Mouse (Mus musculus) myocyte (in vitro differentiated cells): ENCODE measurements around the gene Pak1. TPM values are rescaled to one million over a fixed set of nuclear protein-coding genes. Genes with fewer than 3 reads are reported as not detected.

Experiments
- H3K27me3 ChIP-seq: one replicate; pipeline ENCODE4 v1.6.1; 2011; ENCODE audit not compliant: control insufficient read depth, insufficient read depth, insufficient read length
- H3K36me3 ChIP-seq: one replicate; pipeline ENCODE4 v1.6.1; 2011; ENCODE audit not compliant: control insufficient read depth, insufficient read depth
- H3K4me2 ChIP-seq: one replicate; pipeline ENCODE4 v1.6.1; 2011; ENCODE audit warnings: low read depth, control low read depth
- H3K4me3 ChIP-seq: one replicate; pipeline ENCODE4 v1.5.1; 2011; ENCODE audit warnings: mild to moderate bottlenecking, control low read depth, moderate library complexity
- H3K79me2 ChIP-seq: one replicate; pipeline ENCODE4 v1.6.1; 2011; ENCODE audit not compliant: control insufficient read depth, insufficient read depth
- H3ac ChIP-seq: one replicate; pipeline ENCODE4 v1.6.1; 2011; ENCODE audit not compliant: control insufficient read depth, insufficient read length
- CEBPB ChIP-seq: IDR thresholded peaks from 2 replicates; pipeline ENCODE4 v1.6.1; 2011; ENCODE audit warnings: mild to moderate bottlenecking, moderate library complexity; ENCODE audit not compliant: poor library complexity, insufficient read depth, severe bottlenecking
- E2F4 ChIP-seq: IDR thresholded peaks from one replicate; pipeline ENCODE4 v1.6.1; 2011; ENCODE audit warnings: mild to moderate bottlenecking, control low read depth, moderate library complexity; ENCODE audit not compliant: insufficient read depth
- MAX ChIP-seq: IDR thresholded peaks from one replicate; pipeline ENCODE4 v1.6.1; 2011; ENCODE audit warnings: low read depth, mild to moderate bottlenecking, control low read depth
- MYOD1 ChIP-seq, 3 experiments: IDR thresholded peaks; one replicate each; pipeline ENCODE4 v1.6.1; 2011; ENCODE audit warnings: control low read depth in 2 of 3, low read depth in 2 of 3, mild to moderate bottlenecking in 2 of 3, moderate library complexity in 1 of 3; ENCODE audit not compliant: insufficient read length in 2 of 3, control insufficient read depth in 1 of 3
- MYOG ChIP-seq, 3 experiments: IDR thresholded peaks; one replicate each; pipeline ENCODE4 v1.6.1; 2011; ENCODE audit warnings: control low read depth in 2 of 3, low read depth in 2 of 3, mild to moderate bottlenecking in 2 of 3; ENCODE audit not compliant: insufficient read length in 2 of 3, control insufficient read depth in 1 of 3, insufficient read depth in 1 of 3
- POLR2A ChIP-seq: IDR thresholded peaks from one replicate; pipeline ENCODE4 v1.6.1; 2011; ENCODE audit warnings: low read depth, mild to moderate bottlenecking, control low read depth, moderate library complexity; ENCODE audit not compliant: insufficient read length
- POLR2AphosphoS2 ChIP-seq: IDR thresholded peaks from one replicate; pipeline ENCODE4 v1.6.1; 2011; ENCODE audit warnings: low read depth, control low read depth; ENCODE audit not compliant: insufficient read length
- REST ChIP-seq: IDR thresholded peaks from one replicate; pipeline ENCODE4 v1.6.1; 2011; ENCODE audit warnings: mild to moderate bottlenecking, control low read depth, moderate library complexity; ENCODE audit not compliant: insufficient read depth, insufficient read length
- SRF ChIP-seq: IDR thresholded peaks from one replicate; pipeline ENCODE4 v1.6.1; 2011; ENCODE audit warnings: low read depth; ENCODE audit not compliant: control insufficient read depth, insufficient read length
- TCF12 ChIP-seq: IDR thresholded peaks from one replicate; pipeline ENCODE4 v1.6.1; 2011; ENCODE audit warnings: mild to moderate bottlenecking, control low read depth; ENCODE audit not compliant: poor library complexity, insufficient read depth, severe bottlenecking
- TCF3 ChIP-seq: IDR thresholded peaks from one replicate; pipeline ENCODE4 v1.6.1; 2011; ENCODE audit warnings: low read depth, control low read depth; ENCODE audit not compliant: insufficient read length
- USF1 ChIP-seq: IDR thresholded peaks from one replicate; pipeline ENCODE4 v1.6.1; 2011; ENCODE audit warnings: low read depth, mild to moderate bottlenecking, control low read depth, moderate library complexity
- polyA plus RNA-seq: library from polyadenylated mRNA; unstranded; fragments of >200 nt; fragmentation: generic; extraction: Trizol; gene quantifications from one replicate; pipeline ENCODE4 v1.2.1, GENCODE M21; 2012; ENCODE audit warnings: missing spikeins

Gene Pak1
- polyA plus RNA-seq, 1 experiment, result 33.2 TPM

- H3K27me3 ChIP-seq, result no peaks in the 10 kb centered on the region
Observed at GRCm38 (mm10) chr7:97790272-97790671, 1.9 kb downstream of the Pak1 start.

GRCm38 (mm10) chr7:97792324-97792723 is 4.0 kb downstream of the Pak1 start:
- no peak overlapping the region for H3ac ChIP-seq
- no peak for TF ChIP-seq E2F4
- TF ChIP-seq USF1, result no peak
- peak in 1 of 3 experiments; percentile 23 for TF ChIP-seq MYOD1 (IDR thresholded peaks at IDR 0.05; ENCODE audit: control insufficient read depth in 1 of 3, insufficient read length in 2 of 3, low read depth in 2 of 3)
- H3K4me2 ChIP-seq, result peak overlapping the region; percentile 91
- H3K79me2 ChIP-seq, result peaks cover 57% of the 10 kb centered on the region
- no peaks in the 10 kb centered on the region for H3K36me3 ChIP-seq
- H3K27me3 ChIP-seq, result no peaks in the 10 kb centered on the region
- no peak overlapping the region for H3K4me3 ChIP-seq

More at GRCm38 (mm10) chr7:97790272-97790671, 1.9 kb downstream of the Pak1 start:
- H3ac ChIP-seq, result no peak overlapping the region
- H3K4me2 ChIP-seq, result peak overlapping the region; percentile 91
- TF ChIP-seq POLR2AphosphoS2 (no peak), CEBPB (no peak), REST (no peak), SRF (no peak), TCF3 (no peak), MYOG (IDR thresholded peaks at IDR 0.05; ENCODE audit: control insufficient read depth in 1 of 3, insufficient read depth in 1 of 3, insufficient read length in 2 of 3, low read depth in 2 of 3) (no peak), USF1 (no peak), TCF12 (no peak), MAX (no peak), POLR2A (no peak), MYOD1 (IDR thresholded peaks at IDR 0.05; ENCODE audit: control insufficient read depth in 1 of 3, insufficient read length in 2 of 3, low read depth in 2 of 3) (no peak), E2F4 (no peak)
- peak overlapping the region; percentile 45 for H3K4me3 ChIP-seq
- no peaks in the 10 kb centered on the region for H3K36me3 ChIP-seq
- peaks cover 53% of the 10 kb centered on the region for H3K79me2 ChIP-seq

- H3K36me3 ChIP-seq, result no peaks in the 10 kb centered on the region
- TF ChIP-seq TCF3 (no peak), MYOG (IDR thresholded peaks at IDR 0.05; ENCODE audit: control insufficient read depth in 1 of 3, insufficient read depth in 1 of 3, insufficient read length in 2 of 3, low read depth in 2 of 3) (no peak), MAX (no peak), POLR2AphosphoS2 (no peak)
- H3ac ChIP-seq, result no peak overlapping the region
- no peaks in the 10 kb centered on the region for H3K27me3 ChIP-seq
- no peak overlapping the region for H3K4me3 ChIP-seq
- peaks cover 85% of the 10 kb centered on the region for H3K79me2 ChIP-seq
- no peak overlapping the region for H3K4me2 ChIP-seq
Observed at GRCm38 (mm10) chr7:97803116-97803515, 14.8 kb downstream of the Pak1 start.

GRCm38 (mm10) chr7:97804245-97805066 is 16.1 kb downstream of the Pak1 start:
- TF ChIP-seq CEBPB (no peak), USF1 (no peak), TCF12 (no peak), TCF3 (no peak), MAX (no peak), E2F4 (no peak), REST (no peak), MYOG (IDR thresholded peaks at IDR 0.05; ENCODE audit: control insufficient read depth in 1 of 3, insufficient read depth in 1 of 3, insufficient read length in 2 of 3, low read depth in 2 of 3) (no peak), MYOD1 (IDR thresholded peaks at IDR 0.05; ENCODE audit: control insufficient read depth in 1 of 3, insufficient read length in 2 of 3, low read depth in 2 of 3) (no peak), SRF (no peak), POLR2A (no peak), POLR2AphosphoS2 (no peak)
- Histone ChIP-seq H3ac (no peak overlapping the region), H3K4me2 (no peak overlapping the region), H3K79me2 (peaks cover 86% of the 10 kb centered on the region), H3K27me3 (no peaks in the 10 kb centered on the region), H3K36me3 (no peaks in the 10 kb centered on the region), H3K4me3 (no peak overlapping the region)

- H3K79me2 ChIP-seq, result peaks cover 85% of the 10 kb centered on the region
- H3K27me3 ChIP-seq, result no peaks in the 10 kb centered on the region
- no peak overlapping the region for H3K4me3 ChIP-seq
- no peak overlapping the region for H3ac ChIP-seq
- no peaks in the 10 kb centered on the region for H3K36me3 ChIP-seq
- H3K4me2 ChIP-seq, result no peak overlapping the region
- TF ChIP-seq SRF (no peak), E2F4 (no peak), MYOD1 (IDR thresholded peaks at IDR 0.05; ENCODE audit: control insufficient read depth in 1 of 3, insufficient read length in 2 of 3, low read depth in 2 of 3) (no peak), POLR2AphosphoS2 (no peak), MAX (no peak), REST (no peak), CEBPB (no peak), MYOG (IDR thresholded peaks at IDR 0.05; ENCODE audit: control insufficient read depth in 1 of 3, insufficient read depth in 1 of 3, insufficient read length in 2 of 3, low read depth in 2 of 3) (no peak), TCF3 (no peak), USF1 (no peak), TCF12 (no peak), POLR2A (no peak)
Observed at GRCm38 (mm10) chr7:97805067-97805365, 16.7 kb downstream of the Pak1 start.
